Mouse (Mus musculus): ENCODE results near the gene Ttc28. TPM values are rescaled to one million over a fixed set of nuclear protein-coding genes. Genes with fewer than 3 reads are reported as not detected.

Gene Ttc28
- polyA plus RNA-seq, 1 experiment, result 7.4 TPM

DNA sequence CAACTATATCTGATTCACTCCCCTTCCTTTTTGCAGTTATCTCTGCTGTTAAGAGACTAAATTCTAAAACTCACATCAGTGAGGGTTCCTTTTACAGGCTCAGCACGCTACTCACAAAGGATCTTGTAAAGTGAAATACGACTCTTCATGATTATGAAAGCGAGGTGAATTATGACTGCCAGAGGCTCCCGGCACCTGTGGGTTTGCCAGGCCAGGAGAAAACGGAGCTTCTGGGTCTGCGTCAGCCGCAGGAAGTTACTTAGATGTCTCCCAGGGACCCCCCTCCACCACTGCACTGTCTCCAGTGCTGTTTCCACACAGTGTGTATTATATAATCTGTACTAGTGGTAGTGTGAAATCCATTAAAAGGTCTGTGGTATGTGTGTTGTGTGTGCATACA lies 233.6 kb downstream of the Ttc28 start:
- H3K27ac ChIP-seq (ENCODE audit: control insufficient read depth, insufficient read depth, low read depth, low read length, poor library complexity), result no peak overlapping the region
- no peaks in the 10 kb centered on the region for H3K4me1 ChIP-seq (ENCODE audit: control insufficient read depth, insufficient read depth, low read length)
- H3K4me3 ChIP-seq (replicated peaks; ENCODE audit: control insufficient read depth, low read depth, low read length), result no peak overlapping the region
- 18% methylated on average over 7 of the region's 7 CpGs for WGBS
- no peak for TF ChIP-seq POLR2A (IDR thresholded peaks at IDR 0.05; ENCODE audit: borderline replicate concordance, control insufficient read depth, low read depth, low read length)
- no peak for TF ChIP-seq CTCF (IDR thresholded peaks at IDR 0.05; ENCODE audit: control insufficient read depth, insufficient read depth, low read length)

DNA sequence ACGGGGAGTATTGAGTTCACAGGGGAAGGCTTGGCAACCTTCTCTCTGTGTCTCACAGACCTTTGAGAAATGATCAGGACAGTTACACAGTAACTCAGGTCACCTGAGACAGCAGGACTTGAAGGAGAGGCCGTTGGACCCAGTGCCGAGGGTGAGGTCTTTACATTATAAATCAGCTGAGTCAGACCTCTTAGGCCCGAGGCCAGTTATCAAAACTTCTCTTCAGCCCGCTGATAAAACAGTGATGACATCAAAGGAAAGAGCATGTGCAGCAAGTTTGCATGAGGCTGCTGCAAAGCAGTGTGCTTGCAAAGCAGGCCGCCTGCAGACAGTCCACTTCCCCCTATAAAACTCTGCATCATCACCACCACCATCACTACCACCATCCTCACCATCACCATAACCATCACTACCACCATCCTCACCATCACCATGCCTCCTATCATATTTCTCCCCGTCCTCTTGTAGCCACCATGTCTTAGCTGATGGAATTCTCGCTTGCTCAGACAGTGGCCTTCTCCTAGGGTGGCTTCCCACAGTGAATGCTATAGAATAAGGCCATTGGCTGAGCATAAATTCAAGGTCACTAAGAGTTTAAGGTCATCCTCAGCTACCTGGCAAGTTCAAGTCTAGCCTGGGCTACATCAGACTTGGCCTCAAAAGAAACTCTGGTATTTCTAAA lies 234.2 kb downstream of the Ttc28 start:
- Histone ChIP-seq H3K4me1 (ENCODE audit: control insufficient read depth, insufficient read depth, low read length) (no peaks in the 10 kb centered on the region), H3K4me3 (replicated peaks; ENCODE audit: control insufficient read depth, low read depth, low read length) (no peak overlapping the region), H3K27ac (ENCODE audit: control insufficient read depth, insufficient read depth, low read depth, low read length, poor library complexity) (no peak overlapping the region)
- WGBS, result 39% methylated on average over 8 of the region's 8 CpGs
- no peak for TF ChIP-seq CTCF (IDR thresholded peaks at IDR 0.05; ENCODE audit: control insufficient read depth, insufficient read depth, low read length)
- TF ChIP-seq POLR2A (IDR thresholded peaks at IDR 0.05; ENCODE audit: borderline replicate concordance, control insufficient read depth, low read depth, low read length), result no peak

DNA sequence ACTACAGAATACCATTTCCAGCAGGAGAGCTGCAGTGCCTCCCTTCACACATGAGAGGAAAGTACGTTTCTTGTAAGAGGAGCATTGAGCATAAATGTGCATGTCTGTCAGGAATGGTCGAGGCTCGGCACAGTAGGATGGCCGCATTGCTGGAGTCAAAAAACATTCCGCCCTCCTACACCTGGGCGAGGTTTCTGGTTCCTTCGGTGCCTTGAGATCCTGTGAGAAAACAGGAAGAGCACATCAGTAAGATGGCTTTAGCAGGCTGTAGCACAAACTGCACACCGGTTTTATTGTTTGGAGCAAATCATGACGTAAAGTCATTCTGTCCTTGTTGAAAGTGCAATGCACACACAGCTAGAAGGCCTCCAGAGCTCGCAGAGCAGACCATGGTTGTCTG lies 235.0 kb downstream of the Ttc28 start:
- Histone ChIP-seq H3K4me1 (ENCODE audit: control insufficient read depth, insufficient read depth, low read length) (no peaks in the 10 kb centered on the region), H3K27ac (ENCODE audit: control insufficient read depth, insufficient read depth, low read depth, low read length, poor library complexity) (no peak overlapping the region), H3K4me3 (replicated peaks; ENCODE audit: control insufficient read depth, low read depth, low read length) (no peak overlapping the region)
- TF ChIP-seq CTCF (IDR thresholded peaks at IDR 0.05; ENCODE audit: control insufficient read depth, insufficient read depth, low read length), result no peak
- TF ChIP-seq POLR2A (IDR thresholded peaks at IDR 0.05; ENCODE audit: borderline replicate concordance, control insufficient read depth, low read depth, low read length), result no peak
- WGBS, result 80% methylated on average over 10 of the region's 10 CpGs

DNA sequence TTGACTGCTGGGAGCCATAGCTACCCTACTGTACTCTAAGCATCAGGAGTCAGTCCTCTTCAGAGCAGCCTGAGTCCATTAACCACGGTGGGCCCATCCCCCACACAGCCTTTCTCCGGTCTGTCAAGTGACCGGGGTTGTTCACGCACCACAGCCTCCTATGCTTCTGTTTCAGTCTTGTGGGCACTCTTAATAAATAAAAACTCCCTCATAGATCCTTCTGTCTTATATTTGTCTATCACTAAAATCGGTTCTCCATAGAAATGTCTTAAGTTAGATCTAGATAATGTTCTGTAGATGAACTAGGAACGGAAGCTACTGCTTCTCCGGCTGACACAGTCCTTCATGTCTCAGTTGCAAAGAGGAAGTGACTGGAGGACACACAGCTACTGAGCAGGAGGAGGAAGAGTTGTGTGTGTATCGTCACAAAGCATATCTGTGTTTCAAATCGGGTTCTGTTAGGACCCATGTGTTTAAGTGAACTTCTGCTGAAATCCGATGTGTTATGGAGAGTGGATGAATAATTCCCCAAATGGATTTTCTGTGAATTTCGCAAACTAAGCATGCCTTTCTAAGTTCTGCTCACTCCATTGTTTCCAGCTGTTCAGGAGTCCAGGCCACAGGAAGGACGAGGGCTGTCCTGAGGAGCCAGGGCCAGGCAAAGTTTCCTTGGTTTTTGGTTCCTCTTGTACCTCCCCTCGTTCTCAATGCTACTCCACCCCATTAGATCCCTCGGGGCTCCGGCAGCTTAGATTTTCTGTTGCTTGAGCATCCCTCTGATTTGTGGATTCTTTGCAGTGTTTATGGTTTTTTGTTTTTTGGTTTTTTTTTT lies 236.1 kb downstream of the Ttc28 start:
- no peaks in the 10 kb centered on the region for H3K4me1 ChIP-seq (ENCODE audit: control insufficient read depth, insufficient read depth, low read length)
- H3K4me3 ChIP-seq (replicated peaks; ENCODE audit: control insufficient read depth, low read depth, low read length), result no peak overlapping the region
- 15% methylated on average over 15 of the region's 15 CpGs for WGBS
- no peak for TF ChIP-seq CTCF (IDR thresholded peaks at IDR 0.05; ENCODE audit: control insufficient read depth, insufficient read depth, low read length)
- TF ChIP-seq POLR2A (IDR thresholded peaks at IDR 0.05; ENCODE audit: borderline replicate concordance, control insufficient read depth, low read depth, low read length), result no peak
- H3K27ac ChIP-seq (ENCODE audit: control insufficient read depth, insufficient read depth, low read depth, low read length, poor library complexity), result peak overlapping the region; percentile 36

DNA sequence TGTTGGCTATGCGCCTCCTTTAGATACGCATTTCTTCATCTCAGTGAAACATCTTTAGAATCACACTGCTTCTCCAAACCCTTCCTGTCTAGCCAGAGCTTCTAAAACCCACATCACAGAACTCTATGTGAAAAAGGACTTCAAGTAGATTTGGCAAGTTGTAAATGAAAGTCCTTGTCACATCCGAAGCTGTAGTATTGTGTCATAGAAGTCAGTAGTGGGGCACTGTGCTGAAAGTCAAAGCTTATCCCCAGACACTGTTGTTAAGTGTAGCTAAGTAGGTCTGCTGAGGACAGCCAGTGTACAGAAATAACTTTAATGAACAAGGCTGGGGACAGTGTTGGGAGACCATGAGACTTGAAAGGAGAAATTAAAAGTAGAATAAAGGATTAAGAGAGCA lies 240.2 kb downstream of the Ttc28 start:
- no peak overlapping the region for H3K4me3 ChIP-seq (replicated peaks; ENCODE audit: control insufficient read depth, low read depth, low read length)
- no peak overlapping the region for H3K27ac ChIP-seq (ENCODE audit: control insufficient read depth, insufficient read depth, low read depth, low read length, poor library complexity)
- WGBS, result 55% methylated on average over 3 of the region's 3 CpGs
- H3K4me1 ChIP-seq (ENCODE audit: control insufficient read depth, insufficient read depth, low read length), result no peaks in the 10 kb centered on the region
- TF ChIP-seq POLR2A (IDR thresholded peaks at IDR 0.05; ENCODE audit: borderline replicate concordance, control insufficient read depth, low read depth, low read length), result no peak
- TF ChIP-seq CTCF (IDR thresholded peaks at IDR 0.05; ENCODE audit: control insufficient read depth, insufficient read depth, low read length), result no peak

DNA sequence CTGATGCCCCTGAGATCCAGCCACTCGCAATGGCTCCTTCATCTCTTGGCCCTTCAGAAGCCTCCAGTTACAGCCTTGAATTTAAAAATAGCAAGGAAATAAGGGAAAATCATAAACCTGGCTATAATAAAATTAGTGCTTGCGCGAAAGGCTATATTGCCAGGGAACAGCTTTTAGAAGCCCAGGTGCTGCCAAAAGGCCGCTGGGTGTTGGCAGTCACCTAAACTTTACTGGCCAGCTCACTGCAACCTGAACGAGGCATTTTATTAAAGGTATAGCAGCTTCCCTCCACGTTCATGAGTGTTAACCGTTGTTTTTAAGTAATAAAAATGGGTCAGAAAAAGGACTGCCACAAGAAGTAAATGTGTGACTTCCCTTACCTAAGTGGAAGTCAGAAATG lies 240.7 kb downstream of the Ttc28 start:
- 77% methylated on average over 7 of the region's 7 CpGs for WGBS

DNA sequence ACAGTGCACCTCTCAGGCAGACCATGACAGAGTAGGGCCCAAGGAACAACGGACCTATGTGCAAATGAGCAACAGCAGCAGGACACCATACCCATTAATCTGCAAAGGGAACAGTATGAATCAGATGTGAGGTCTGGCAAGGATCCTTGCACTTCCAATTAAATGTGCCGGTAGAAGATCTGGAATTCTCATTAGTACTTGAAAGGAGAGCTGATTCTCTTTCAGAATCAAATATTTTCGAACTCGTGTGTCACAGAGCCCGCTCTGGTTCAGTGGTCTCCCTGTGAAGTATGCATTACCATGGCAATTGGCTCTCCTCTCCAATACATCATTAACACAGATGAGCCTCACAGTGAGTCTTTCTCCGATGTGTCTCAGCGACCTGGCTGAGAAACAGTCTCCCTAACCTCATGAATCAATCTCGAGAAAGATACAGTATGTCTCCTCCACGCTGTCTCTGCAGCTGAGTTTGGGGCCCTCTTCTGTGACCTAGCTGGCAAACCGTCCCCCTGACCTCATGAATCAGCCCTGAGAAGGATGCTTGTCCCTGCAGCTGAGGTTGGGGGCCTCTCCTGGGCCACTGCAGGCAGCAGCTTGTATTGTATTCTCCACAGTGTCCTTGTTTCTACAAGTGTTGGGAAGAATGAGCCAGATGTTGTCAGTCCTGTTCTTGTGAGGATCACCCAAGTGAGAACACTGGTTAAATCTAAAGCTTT lies 241.3 kb downstream of the Ttc28 start:
- Histone ChIP-seq H3K4me3 (replicated peaks; ENCODE audit: control insufficient read depth, low read depth, low read length) (no peak overlapping the region), H3K4me1 (ENCODE audit: control insufficient read depth, insufficient read depth, low read length) (no peaks in the 10 kb centered on the region), H3K27ac (ENCODE audit: control insufficient read depth, insufficient read depth, low read depth, low read length, poor library complexity) (no peak overlapping the region)
- TF ChIP-seq POLR2A (IDR thresholded peaks at IDR 0.05; ENCODE audit: borderline replicate concordance, control insufficient read depth, low read depth, low read length) (no peak), CTCF (IDR thresholded peaks at IDR 0.05; ENCODE audit: control insufficient read depth, insufficient read depth, low read length) (no peak)
- 82% methylated on average over 10 of the region's 10 CpGs for WGBS

More for the DNA sequence above, 240.7 kb downstream of the Ttc28 start:
- Histone ChIP-seq H3K4me3 (replicated peaks; ENCODE audit: control insufficient read depth, low read depth, low read length) (no peak overlapping the region), H3K27ac (ENCODE audit: control insufficient read depth, insufficient read depth, low read depth, low read length, poor library complexity) (no peak overlapping the region), H3K4me1 (ENCODE audit: control insufficient read depth, insufficient read depth, low read length) (no peaks in the 10 kb centered on the region)
- no peak for TF ChIP-seq CTCF (IDR thresholded peaks at IDR 0.05; ENCODE audit: control insufficient read depth, insufficient read depth, low read length)
- no peak for TF ChIP-seq POLR2A (IDR thresholded peaks at IDR 0.05; ENCODE audit: borderline replicate concordance, control insufficient read depth, low read depth, low read length)
